Mouse (Mus musculus) forebrain, embryonic 13.5 days (tissue): ENCODE data around the gene Hhatl. TPM values are rescaled to one million over a fixed set of nuclear protein-coding genes. Genes with fewer than 3 reads are reported as not detected.
A peak's percentile ranks its signal among the peaks of the same experiment; 100 is the strongest.

Experiments used
- ATAC-seq: fragments of 200-750 bp; cut with Nextera tagmentation; 2 replicates; pipeline ENCODE4 v1.8.0; 2017
- H3K27ac ChIP-seq: fragments of 300-500 bp; sonication (generic); 2 replicates; pipeline ENCODE4 v1.5.1; 2015; ENCODE audit warnings: inconsistent platforms, mild to moderate bottlenecking, moderate library complexity
- H3K27me3 ChIP-seq: fragments of 300-500 bp; sonication (generic); 2 replicates; pipeline ENCODE4 v1.6.1; 2015; ENCODE audit warnings: mild to moderate bottlenecking, inconsistent platforms
- H3K36me3 ChIP-seq: fragments of 300-500 bp; sonication (generic); 2 replicates; pipeline ENCODE4 v1.6.1; 2015; ENCODE audit warnings: mild to moderate bottlenecking, inconsistent platforms; ENCODE audit not compliant: poor library complexity, severe bottlenecking
- H3K4me1 ChIP-seq: fragments of 300-500 bp; sonication (generic); 2 replicates; pipeline ENCODE4 v1.6.1; 2015; ENCODE audit warnings: inconsistent platforms
- H3K4me2 ChIP-seq: fragments of 300-500 bp; sonication (generic); 2 replicates; pipeline ENCODE4 v1.6.1; 2015; ENCODE audit warnings: inconsistent platforms, mild to moderate bottlenecking, moderate library complexity
- H3K4me3 ChIP-seq: fragments of 300-500 bp; sonication (generic); 2 replicates; pipeline ENCODE4 v1.5.1; 2015; ENCODE audit warnings: mild to moderate bottlenecking, inconsistent platforms
- H3K9ac ChIP-seq: fragments of 300-500 bp; sonication (generic); 2 replicates; pipeline ENCODE4 v1.6.1; 2015; ENCODE audit warnings: mild to moderate bottlenecking, inconsistent platforms
- H3K9me3 ChIP-seq: fragments of 300-500 bp; sonication (generic); replicated peaks from 2 replicates; pipeline ENCODE4 v1.6.1; 2016; ENCODE audit warnings: inconsistent platforms
- WGBS: fragments of 180-500 bp; shearing (Covaris S2); methylation state at CpG from one replicate; pipeline ENCODE4 v1.1.7; 2015; 5-methylcytosine and 5-hydroxymethylcytosine counted together
- polyA plus RNA-seq: library from polyadenylated mRNA; unstranded; fragments of >200 nt; fragmentation: Nextera tagmentation; extraction: Ambion mirVana; gene quantifications from 2 replicates; pipeline ENCODE4 v1.2.1, GENCODE M21; 2015

Hhatl gene
- polyA plus RNA-seq, 1 experiment from 2014 or later = 0.09 TPM

DNA sequence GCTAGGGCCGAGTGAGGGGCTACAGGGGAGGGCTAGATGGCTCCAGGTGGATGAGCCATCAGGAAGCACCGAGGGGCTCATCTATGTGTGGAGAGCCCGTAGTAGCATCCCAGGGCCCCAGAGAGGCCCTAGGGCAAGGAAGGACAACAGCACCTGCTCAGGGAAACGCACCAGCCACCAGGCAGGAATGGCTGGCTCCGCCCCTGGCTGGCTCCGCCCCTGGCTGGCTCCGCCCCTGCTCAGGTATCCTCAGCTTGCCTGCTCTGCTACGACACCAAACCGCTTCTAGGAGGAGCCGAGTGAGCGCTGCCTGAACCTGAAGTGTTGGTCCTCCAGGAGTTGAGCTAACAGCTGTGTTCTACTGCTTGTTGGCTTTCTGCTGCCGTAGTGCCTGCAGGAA is 5.4 kb upstream of the Hhatl start:
- WGBS = 15% methylated on average over 12 of the region's 12 CpGs
- no peak for ATAC-seq

DNA sequence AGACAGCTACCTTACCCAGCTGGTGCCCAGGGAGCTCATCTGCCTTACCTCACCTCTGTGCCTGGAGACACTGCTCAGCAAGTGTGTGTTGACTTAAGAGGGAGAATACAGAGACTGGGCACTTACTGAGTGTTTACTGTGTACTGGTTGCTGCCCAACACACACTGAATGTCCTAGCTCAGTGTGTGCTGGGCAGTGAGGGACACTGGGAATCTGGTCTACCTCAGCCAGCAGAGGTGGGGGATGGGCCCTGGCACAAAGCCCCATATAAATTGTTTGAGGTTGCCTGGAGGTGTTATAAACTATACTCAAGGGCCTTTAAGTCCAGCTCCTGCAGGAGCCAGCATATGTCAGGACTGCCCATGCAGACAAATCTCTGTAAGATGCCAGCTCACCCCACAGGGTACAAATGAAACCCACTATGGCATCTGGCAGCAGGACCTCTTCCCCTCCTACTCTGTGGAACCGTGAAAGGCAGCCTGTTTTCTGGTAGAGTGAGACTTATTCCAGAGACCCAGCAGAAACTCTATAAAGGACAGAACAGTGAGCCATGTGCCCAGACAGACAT is 2.7 kb upstream of the Hhatl start:
- no peak for ATAC-seq
- Histone ChIP-seq H3K4me3 (no peak overlapping the region), H3K27me3 (0 out of 2 replicates have a peak, but pooled peaks cover 3% of the 10 kb centered on the region), H3K9me3 (no peaks in the 10 kb centered on the region), H3K36me3 (no peaks in the 10 kb centered on the region), H3K27ac (no peak overlapping the region), H3K4me1 (peaks cover 8% of the 10 kb centered on the region), H3K9ac (no peak overlapping the region), H3K4me2 (no peak overlapping the region)
- 47% methylated on average over 1 of the region's 1 CpGs for WGBS

More for the DNA sequence above, 5.4 kb upstream of the Hhatl start:
- no peak overlapping the region for H3K4me3 ChIP-seq
- peaks cover 18% of the 10 kb centered on the region for H3K4me1 ChIP-seq
- no peaks in the 10 kb centered on the region for H3K27me3 ChIP-seq
- H3K9me3 ChIP-seq = no peaks in the 10 kb centered on the region
- H3K36me3 ChIP-seq = no peaks in the 10 kb centered on the region
- no peak overlapping the region for H3K4me2 ChIP-seq
- no peak overlapping the region for H3K9ac ChIP-seq
- H3K27ac ChIP-seq = no peak overlapping the region

DNA sequence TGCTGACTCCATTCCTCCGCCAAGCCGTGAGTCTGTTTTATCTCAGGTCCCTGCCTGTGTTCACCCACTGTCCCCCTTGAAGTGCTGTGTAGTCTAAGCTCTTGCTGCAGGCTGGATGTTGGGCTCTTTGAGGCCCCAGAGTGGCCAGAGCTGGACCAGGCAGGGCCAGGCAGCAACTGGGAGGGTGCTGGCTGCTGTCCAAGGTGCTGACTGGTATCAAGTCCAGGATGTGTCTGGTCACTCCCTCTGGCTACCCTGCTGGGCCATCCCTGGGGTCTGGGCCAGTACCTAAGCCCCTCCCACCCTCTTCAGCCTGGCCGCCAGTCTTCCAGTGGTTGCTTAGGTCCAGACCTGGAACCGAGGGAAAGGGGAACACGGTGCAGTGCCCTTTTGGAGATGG is 1.1 kb downstream of the Hhatl start:
- 0 out of 2 replicates have a peak, but pooled peaks cover 3% of the 10 kb centered on the region for H3K27me3 ChIP-seq
- no peaks in the 10 kb centered on the region for H3K9me3 ChIP-seq
- no peaks in the 10 kb centered on the region for H3K36me3 ChIP-seq
- H3K9ac ChIP-seq = no peak overlapping the region
- H3K4me3 ChIP-seq = no peak overlapping the region
- ATAC-seq = no peak
- WGBS = 11% methylated on average over 5 of the region's 5 CpGs
- H3K4me2 ChIP-seq = no peak overlapping the region
- no peak overlapping the region for H3K27ac ChIP-seq
- H3K4me1 ChIP-seq = peaks cover 13% of the 10 kb centered on the region

DNA sequence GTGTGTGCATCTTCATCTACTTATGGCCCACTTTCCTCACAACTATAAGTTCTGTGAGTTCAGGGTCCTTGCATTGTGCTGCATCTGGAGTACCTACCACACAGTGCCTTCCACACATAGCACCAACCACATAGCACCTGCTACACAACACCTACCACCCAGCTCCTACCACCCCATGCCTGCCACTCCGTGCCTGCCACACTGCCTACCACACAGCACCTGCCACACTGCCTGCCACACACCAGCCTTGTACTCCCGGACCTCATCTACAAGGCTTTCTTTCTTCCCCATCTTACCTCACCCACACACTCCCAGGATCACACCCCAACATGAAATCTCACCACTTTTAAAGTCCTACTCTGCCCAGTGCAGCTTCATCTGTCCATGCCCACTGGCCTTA is 5.9 kb downstream of the Hhatl start:
- Histone ChIP-seq H3K9ac (no peak overlapping the region), H3K9me3 (no peaks in the 10 kb centered on the region), H3K4me1 (peaks cover 4% of the 10 kb centered on the region; the same call in 1 of the 2 replicates), H3K36me3 (no peaks in the 10 kb centered on the region), H3K4me3 (no peak overlapping the region), H3K27ac (no peak overlapping the region), H3K4me2 (no peak overlapping the region), H3K27me3 (no peaks in the 10 kb centered on the region)
- ATAC-seq = no peak
- 78% methylated on average over 2 of the region's 2 CpGs for WGBS

DNA sequence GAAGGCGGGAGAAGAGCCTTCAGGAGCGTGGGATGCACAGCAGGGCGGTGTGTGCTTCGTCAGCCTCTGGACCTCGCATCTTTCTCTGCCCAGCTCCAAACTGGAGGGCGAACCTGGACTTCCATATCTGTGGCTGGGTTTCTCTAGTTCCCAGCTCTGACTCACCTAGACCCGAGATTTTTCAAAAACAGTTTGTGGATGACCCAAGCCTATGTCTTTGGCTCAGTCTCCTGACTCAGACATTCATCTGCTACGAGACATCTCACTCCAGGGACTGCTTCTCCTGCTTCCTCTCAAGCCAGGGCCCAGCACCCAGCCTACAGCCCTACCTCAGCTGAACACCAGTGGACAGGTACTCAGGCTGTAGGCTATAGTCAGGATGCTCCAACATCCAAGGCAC is 7.0 kb downstream of the Hhatl start:
- no peak for ATAC-seq
- Histone ChIP-seq H3K4me1 (peaks cover 4% of the 10 kb centered on the region; the same call in 1 of the 2 replicates), H3K36me3 (no peaks in the 10 kb centered on the region), H3K27me3 (0 out of 2 replicates have a peak, but pooled peaks cover 3% of the 10 kb centered on the region), H3K4me3 (no peak overlapping the region), H3K27ac (no peak overlapping the region), H3K4me2 (no peak overlapping the region), H3K9ac (no peak overlapping the region), H3K9me3 (no peaks in the 10 kb centered on the region)
- 82% methylated on average over 8 of the region's 8 CpGs for WGBS

DNA sequence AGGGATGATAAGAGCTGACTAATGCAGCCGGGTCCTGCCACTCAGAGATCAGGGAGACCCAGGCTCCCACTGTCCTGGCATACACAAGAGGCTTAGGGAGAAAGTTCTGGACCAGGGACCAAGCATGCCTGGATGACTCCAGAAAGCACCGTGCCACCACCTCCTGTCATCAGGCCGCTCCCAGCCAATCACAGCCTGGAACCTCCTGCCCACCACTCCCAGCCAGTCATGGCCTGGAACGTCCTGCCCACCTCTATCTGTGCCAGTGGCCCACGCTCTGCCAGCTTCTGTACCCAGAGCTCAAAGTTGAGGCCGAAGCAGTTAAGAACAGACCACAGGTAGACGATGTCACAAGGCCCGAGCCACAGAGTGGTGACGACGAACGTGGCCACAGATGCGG is 7.5 kb downstream of the Hhatl start:
- H3K4me1 ChIP-seq = peaks cover 4% of the 10 kb centered on the region; the same call in 1 of the 2 replicates
- H3K4me2 ChIP-seq = no peak overlapping the region
- no peak overlapping the region for H3K9ac ChIP-seq
- H3K27ac ChIP-seq = no peak overlapping the region
- no peaks in the 10 kb centered on the region for H3K9me3 ChIP-seq
- H3K36me3 ChIP-seq = no peaks in the 10 kb centered on the region
- no peak for ATAC-seq
- no peak overlapping the region for H3K4me3 ChIP-seq
- H3K27me3 ChIP-seq = peaks cover 6% of the 10 kb centered on the region
- WGBS = 90% methylated on average over 12 of the region's 12 CpGs

DNA sequence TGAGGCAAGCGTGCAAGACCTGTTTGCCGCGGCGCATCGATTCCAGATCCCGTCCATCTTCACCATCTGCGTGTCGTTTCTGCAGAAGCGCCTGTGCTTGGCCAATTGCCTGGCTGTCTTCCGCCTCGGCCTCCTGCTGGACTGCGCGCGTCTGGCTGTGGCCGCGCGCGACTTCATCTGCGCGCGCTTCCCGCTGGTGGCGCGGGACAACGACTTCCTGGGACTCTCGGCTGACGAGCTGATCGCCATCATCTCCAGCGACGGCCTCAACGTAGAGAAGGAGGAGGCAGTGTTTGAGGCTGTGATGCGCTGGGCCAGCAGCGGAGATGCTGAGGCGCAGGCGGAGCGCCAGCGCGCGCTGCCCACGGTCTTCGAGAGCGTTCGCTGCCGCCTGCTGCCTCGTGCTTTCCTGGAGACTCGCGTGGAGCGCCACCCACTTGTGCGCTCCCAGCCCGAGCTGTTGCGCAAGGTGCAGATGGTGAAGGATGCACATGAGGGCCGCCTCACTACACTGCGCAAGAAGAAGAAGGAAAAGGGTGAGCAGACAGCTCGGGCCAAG is 14.2 kb downstream of the Hhatl start:
- Histone ChIP-seq H3K4me2 (peak overlapping the region; percentile 64), H3K4me1 (peaks cover 12% of the 10 kb centered on the region), H3K27me3 (peaks cover 48% of the 10 kb centered on the region), H3K9ac (peak overlapping the region; percentile 45), H3K27ac (no peak overlapping the region), H3K9me3 (no peaks in the 10 kb centered on the region), H3K4me3 (peak overlapping the region; percentile 37), H3K36me3 (no peaks in the 10 kb centered on the region)
- peak; percentile 54 for ATAC-seq
- WGBS = 14% methylated on average over 54 of the region's 54 CpGs

DNA sequence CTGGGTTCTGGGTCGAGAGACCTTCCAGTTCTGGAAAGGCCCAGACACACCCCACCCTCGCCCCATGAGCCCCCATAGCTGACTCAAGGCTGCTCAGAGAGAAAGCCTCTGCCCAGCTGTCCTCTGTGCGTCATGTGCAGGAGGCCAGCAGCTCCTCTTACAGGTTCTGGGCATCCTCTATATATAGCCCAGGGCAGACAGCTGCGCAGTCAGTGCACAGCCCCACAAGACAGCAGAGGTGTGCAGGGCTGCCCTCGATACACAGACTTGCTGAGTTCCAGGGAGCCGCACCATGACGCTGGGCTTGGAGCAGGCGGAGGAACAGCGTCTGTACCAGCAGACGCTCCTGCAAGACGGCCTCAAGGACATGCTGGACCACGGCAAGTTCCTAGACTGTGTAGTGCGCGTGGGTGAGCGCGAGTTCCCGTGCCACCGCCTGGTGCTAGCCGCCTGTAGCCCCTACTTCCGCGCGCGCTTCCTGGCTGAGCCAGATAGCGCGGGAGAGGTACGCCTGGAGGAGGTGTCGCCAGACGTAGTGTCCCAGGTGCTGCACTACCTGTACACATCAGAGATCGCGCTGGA is 14.7 kb downstream of the Hhatl start, which contains the start of gene Klhl40:
Gene Klhl40, plus strand, starts transcription at position 124 of the 582 bp plus-strand sequence.
- peak; percentile 68 for ATAC-seq
- peaks cover 12% of the 10 kb centered on the region for H3K4me1 ChIP-seq
- no peaks in the 10 kb centered on the region for H3K36me3 ChIP-seq
- peak within 1 kb of the TSS; percentile 64 for H3K4me2 ChIP-seq
- H3K9ac ChIP-seq = peak within 1 kb of the TSS; percentile 45
- peak within 1 kb of the TSS; percentile 37 for H3K4me3 ChIP-seq
- H3K27ac ChIP-seq = no peak within 1 kb of the TSS
- 21% methylated on average over 30 of the region's 30 CpGs for WGBS
- no peaks in the 10 kb centered on the region for H3K9me3 ChIP-seq
- peaks cover 48% of the 10 kb centered on the region for H3K27me3 ChIP-seq

DNA sequence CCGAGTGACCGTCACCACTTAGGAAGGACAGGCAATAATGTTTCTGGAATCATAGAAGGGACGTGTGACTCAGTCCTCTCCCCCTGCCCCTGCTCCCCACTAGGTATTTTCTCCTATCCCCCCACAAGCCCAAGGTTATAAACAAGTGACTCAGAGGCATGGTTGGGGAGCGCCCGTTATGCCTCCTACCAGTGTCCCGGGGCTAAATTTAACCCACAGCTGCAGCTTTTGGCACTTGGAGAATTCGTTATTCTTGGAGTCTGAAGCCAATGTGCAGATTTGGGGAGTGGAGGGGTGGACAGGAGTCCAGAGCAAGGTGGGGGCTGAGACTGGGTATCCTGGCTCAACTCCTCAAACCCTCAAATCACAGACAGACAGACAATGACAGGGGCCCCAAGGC is 15.8 kb downstream of the Hhatl start:
- peaks cover 12% of the 10 kb centered on the region for H3K4me1 ChIP-seq
- H3K4me3 ChIP-seq = no peak overlapping the region
- H3K27ac ChIP-seq = no peak overlapping the region
- H3K4me2 ChIP-seq = no peak overlapping the region
- no peak for ATAC-seq
- peaks cover 48% of the 10 kb centered on the region for H3K27me3 ChIP-seq
- 83% methylated on average over 7 of the region's 7 CpGs for WGBS
- H3K36me3 ChIP-seq = no peaks in the 10 kb centered on the region
- H3K9ac ChIP-seq = no peak overlapping the region
- no peaks in the 10 kb centered on the region for H3K9me3 ChIP-seq

DNA sequence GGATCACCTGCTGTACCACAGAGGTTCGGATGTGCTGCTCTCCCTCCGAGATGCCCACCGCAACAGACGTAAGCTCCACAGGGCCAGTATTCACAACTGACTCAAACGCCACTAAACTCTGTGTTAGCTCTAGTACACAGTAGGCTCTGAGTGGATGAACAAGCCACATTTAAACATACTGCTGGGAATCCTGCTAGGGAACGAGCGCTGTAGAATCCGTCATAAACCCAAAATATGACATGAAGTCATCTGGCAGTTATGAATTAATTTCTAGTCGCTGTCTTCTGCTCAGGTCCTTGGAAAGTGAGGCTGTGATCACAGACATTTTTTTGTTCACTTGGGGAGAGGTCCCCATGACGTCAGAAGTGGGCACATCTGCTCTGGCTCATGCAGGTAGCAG is 16.4 kb downstream of the Hhatl start:
- Histone ChIP-seq H3K4me3 (no peak overlapping the region), H3K36me3 (no peaks in the 10 kb centered on the region), H3K9ac (no peak overlapping the region), H3K4me2 (no peak overlapping the region), H3K4me1 (peaks cover 12% of the 10 kb centered on the region), H3K9me3 (no peaks in the 10 kb centered on the region), H3K27ac (no peak overlapping the region), H3K27me3 (peaks cover 48% of the 10 kb centered on the region)
- ATAC-seq = no peak
- 83% methylated on average over 10 of the region's 10 CpGs for WGBS

DNA sequence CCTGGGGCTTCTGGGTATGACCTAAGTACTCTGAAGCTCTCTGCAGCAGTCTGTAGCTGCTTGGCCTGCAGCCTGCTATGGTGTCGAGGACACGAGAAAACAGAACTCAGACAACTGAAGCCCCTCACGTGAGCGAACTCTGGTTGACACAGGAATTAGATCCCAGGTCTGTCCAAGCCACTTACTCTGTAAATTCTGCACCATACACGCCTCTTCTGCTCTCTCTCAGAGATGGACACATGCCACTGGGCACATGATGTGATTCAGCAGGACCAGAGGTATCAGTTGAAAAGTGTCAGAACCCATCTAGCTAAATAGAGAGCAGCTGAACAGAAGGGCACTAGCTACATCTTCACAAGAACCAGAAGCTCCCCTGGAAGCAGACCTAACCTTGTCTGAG is 19.9 kb downstream of the Hhatl start:
- no peak overlapping the region for H3K27ac ChIP-seq
- WGBS = 79% methylated on average over 5 of the region's 5 CpGs
- no peak overlapping the region for H3K9ac ChIP-seq
- no peak overlapping the region for H3K4me2 ChIP-seq
- no peaks in the 10 kb centered on the region for H3K9me3 ChIP-seq
- H3K4me1 ChIP-seq = no peaks in the 10 kb centered on the region
- peaks cover 19% of the 10 kb centered on the region for H3K27me3 ChIP-seq
- H3K4me3 ChIP-seq = no peak overlapping the region
- no peak for ATAC-seq
- peaks cover 25% of the 10 kb centered on the region for H3K36me3 ChIP-seq

DNA sequence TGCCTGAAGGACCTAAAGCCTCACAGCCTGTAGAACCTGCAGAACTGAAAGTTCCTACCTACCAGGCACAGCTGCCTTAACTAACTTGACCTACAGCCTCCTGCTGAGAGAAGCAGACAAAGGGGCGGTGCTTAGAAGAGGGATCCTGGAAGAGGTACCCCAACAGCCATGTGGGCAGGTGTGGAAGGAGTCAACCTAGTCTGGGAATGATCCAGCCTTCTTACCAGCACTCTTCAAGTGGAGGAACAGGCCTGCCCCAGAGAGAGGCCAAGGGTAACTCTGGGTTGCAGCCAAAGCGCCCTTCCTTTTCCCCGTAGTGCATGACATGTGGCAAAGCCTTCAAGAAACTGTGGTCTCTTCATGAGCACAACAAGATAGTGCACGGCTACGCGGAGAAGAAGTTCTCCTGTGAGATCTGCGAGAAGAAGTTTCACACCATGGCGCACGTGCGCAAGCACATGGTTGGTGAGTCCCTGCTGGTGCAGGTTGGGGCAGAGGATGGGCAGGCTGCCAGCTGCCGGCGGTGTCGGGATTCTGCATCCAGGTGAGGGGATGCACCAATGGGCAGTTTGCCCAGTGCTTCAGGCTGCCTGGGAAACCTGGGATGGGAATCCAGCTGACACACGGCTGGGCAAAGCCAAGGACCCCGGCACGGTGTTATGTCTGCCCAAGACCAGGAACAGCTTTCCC is 27.0 kb downstream of the Hhatl start:
- Histone ChIP-seq H3K9ac (no peak overlapping the region), H3K4me2 (no peak overlapping the region), H3K27me3 (no peaks in the 10 kb centered on the region), H3K27ac (no peak overlapping the region), H3K4me3 (no peak overlapping the region), H3K4me1 (peaks cover 25% of the 10 kb centered on the region), H3K36me3 (peaks cover 76% of the 10 kb centered on the region), H3K9me3 (no peaks in the 10 kb centered on the region)
- ATAC-seq = no peak
- WGBS = 83% methylated on average over 16 of the region's 16 CpGs
